Mouse (Mus musculus) C2C12 (cell line): ENCODE data around the gene Srd5a2.

Experiments used
- CTCF ChIP-seq: IDR thresholded peaks from one replicate; pipeline ENCODE4 v1.5.1; 2011; ENCODE audit not compliant: control insufficient read depth, insufficient read depth, insufficient read length
- FOSL1 ChIP-seq: IDR thresholded peaks from one replicate; pipeline ENCODE4 v1.8.0; 2011; ENCODE audit warnings: mild to moderate bottlenecking, low read length; ENCODE audit not compliant: poor library complexity, insufficient read depth, severe bottlenecking
- MYOD1 ChIP-seq: IDR thresholded peaks from one replicate; pipeline ENCODE4 v1.6.1; 2011; ENCODE audit warnings: low read depth; ENCODE audit not compliant: control insufficient read depth, insufficient read length
- MYOG ChIP-seq: IDR thresholded peaks from one replicate; pipeline ENCODE4 v1.6.1; 2011; ENCODE audit not compliant: control insufficient read depth, insufficient read length; ENCODE audit errors: extremely low read depth
- USF1 ChIP-seq: IDR thresholded peaks from one replicate; pipeline ENCODE4 v1.6.1; 2011; ENCODE audit warnings: low read depth, mild to moderate bottlenecking, control low read depth, moderate library complexity

- TF ChIP-seq CTCF (no peak), FOSL1 (no peak), MYOD1 (no peak), MYOG (no peak), USF1 (no peak)
Measured at GRCm38 (mm10) chr17:73972648-73973047, 75.1 kb downstream of the Srd5a2 start.
